Comparison of ENCODE assay signal across 10 mouse cellular contexts in genomic region chr9:54736284-54736701, GRCm38 (mm10). TPM values are rescaled to one million over a fixed set of nuclear protein-coding genes. Genes with fewer than 3 reads are reported as not detected.
DNase-seq lines count a peak whose midpoint lies in the region; ATAC-seq lines count a peak whose summit lies in the region.
"Had no signal": no experiment of that assay in that cellular context is flagged by ENCODE, and none has a peak within 500 bp of the region (broad histone marks: within the 10 kb centered on the region; RNA-seq: fewer than 3 reads in every experiment).

No protein-coding gene starts in this region.

- no peaks in the 10 kb centered on the region for H3K4me1 ChIP-seq in embryonic facial prominence, embryonic 11.5 days (ENCODE audit: control insufficient read depth, insufficient read depth, low read length)
- H3K4me1 ChIP-seq in stomach, embryonic 16.5 days (ENCODE audit: control insufficient read depth, insufficient read depth, low read length) = peaks cover 6% of the 10 kb centered on the region

- no peak overlapping the region for H3K4me3 ChIP-seq in embryonic facial prominence, embryonic 11.5 days (ENCODE audit: low read depth, low read length)
- no peak overlapping the region for H3K4me3 ChIP-seq in stomach, embryonic 16.5 days (replicated peaks; ENCODE audit: low read length)
- H3K4me3 ChIP-seq: embryonic facial prominence, embryonic 12.5 days; neural tube, embryonic 12.5 days had no signal

- WGBS in embryonic facial prominence, embryonic 11.5 days = 23% methylated on average over 9 of the region's 9 CpGs
- 17% methylated on average over 9 of the region's 9 CpGs for WGBS in stomach, embryonic 16.5 days

- no peaks in the 10 kb centered on the region for H3K36me3 ChIP-seq in embryonic facial prominence, embryonic 11.5 days (replicated peaks; ENCODE audit: control insufficient read depth, insufficient read depth, low read depth, low read length)
- no peaks in the 10 kb centered on the region for H3K36me3 ChIP-seq in stomach, embryonic 16.5 days (ENCODE audit: control insufficient read depth, insufficient read depth, low read length)
- H3K36me3 ChIP-seq: embryonic facial prominence, embryonic 12.5 days; neural tube, embryonic 12.5 days had no signal

- H3K4me2 ChIP-seq in embryonic facial prominence, embryonic 11.5 days (ENCODE audit: low read depth, low read length) = no peak overlapping the region
- peak overlapping the region; percentile 32 for H3K4me2 ChIP-seq in stomach, embryonic 16.5 days (ENCODE audit: low read depth, low read length)
- H3K4me2 ChIP-seq: embryonic facial prominence, embryonic 12.5 days; neural tube, embryonic 12.5 days had no signal

- H3K9ac ChIP-seq in embryonic facial prominence, embryonic 11.5 days (replicated peaks; ENCODE audit: low read length) = no peak overlapping the region
- H3K9ac ChIP-seq in stomach, embryonic 16.5 days (ENCODE audit: low read length) = no peak overlapping the region
- H3K9ac ChIP-seq: neural tube, embryonic 12.5 days had no signal

- ATAC-seq in embryonic facial prominence, embryonic 11.5 days (replicated peaks; ENCODE audit: insufficient number of reproducible peaks, low FRiP score, low TSS enrichment, low read depth) = 0 out of 2 replicates have a peak, but pooled peaks have one; percentile 2
- peak; percentile 39 for ATAC-seq in inflammation-experienced regulatory T-cells, adult 6 months
- no peak for ATAC-seq in stomach, embryonic 16.5 days (ENCODE audit: insufficient read depth, low FRiP score)

- H3K27ac ChIP-seq in embryonic facial prominence, embryonic 11.5 days (replicated peaks; ENCODE audit: low read depth, low read length) = no peak overlapping the region
- H3K27ac ChIP-seq in stomach, embryonic 16.5 days (ENCODE audit: low read length) = no peak overlapping the region
- H3K27ac ChIP-seq: embryonic facial prominence, embryonic 12.5 days; neural tube, embryonic 12.5 days had no signal

- peak; percentile 31 for DNase-seq in gastrocnemius, adult 18-20 months (ENCODE audit: low spot score)
- no peak for DNase-seq in gastrocnemius, postnatal 4 days (ENCODE audit: low spot score in 2 of 2)
- peak; percentile 89 for DNase-seq in A20 (ENCODE audit: low read depth, low spot score)
- DNase-seq in adrenal gland, postnatal 10 days = peak; percentile 54
- DNase-seq in embryonic facial prominence, embryonic 11.5 days (ENCODE audit: low spot score) = peak; percentile 92
- peak; percentile 57 for DNase-seq in lung, postnatal 10 days

- no peaks in the 10 kb centered on the region for H3K9me3 ChIP-seq in embryonic facial prominence, embryonic 11.5 days (replicated peaks; ENCODE audit: control insufficient read depth, low read length)
- H3K9me3 ChIP-seq in stomach, embryonic 16.5 days (replicated peaks; ENCODE audit: control insufficient read depth, low read length) = no peaks in the 10 kb centered on the region
- H3K9me3 ChIP-seq: embryonic facial prominence, embryonic 12.5 days; neural tube, embryonic 12.5 days had no signal

- H3K27me3 ChIP-seq in embryonic facial prominence, embryonic 11.5 days (ENCODE audit: control insufficient read depth, insufficient read depth, low read length) = no peaks in the 10 kb centered on the region
- H3K27me3 ChIP-seq in stomach, embryonic 16.5 days (ENCODE audit: control insufficient read depth, insufficient read depth, low read length) = no peaks in the 10 kb centered on the region
- H3K27me3 ChIP-seq: embryonic facial prominence, embryonic 12.5 days; neural tube, embryonic 12.5 days had no signal

RNA-seq across cellular contexts. Expression of gene Wdr61, which starts 2.0 kb away (rescaled TPM):
- total RNA-seq in gastrocnemius, adult 18-20 months (2021) = 10 to 100 TPM; 19.0 to 21.6 TPM
- 10 to 100 TPM; 44.2 to 45.1 TPM for total RNA-seq in gastrocnemius, postnatal 4 days (2021)
- total RNA-seq in adrenal gland, postnatal 10 days (2021) = 10 to 100 TPM; 74.9 to 78.8 TPM
- polyA plus RNA-seq in embryonic facial prominence, embryonic 11.5 days (2014; fragmentation: Nextera tagmentation; extraction: Ambion mirVana) = 196 and 206 TPM in 2 replicates
- 100 to 1,000 TPM; 119 to 128 (median 127) TPM for polyA plus RNA-seq in inflammation-experienced regulatory T-cells, adult 6 months (2017; shearing (Covaris generic))
- polyA plus RNA-seq in stomach, embryonic 16.5 days (2015; fragmentation: Nextera tagmentation; extraction: Ambion mirVana) = 148 and 151 TPM in 2 replicates

RNA-seq across cellular contexts. Expression of gene Crabp1, which starts 28.3 kb away (rescaled TPM):
- total RNA-seq in gastrocnemius, adult 18-20 months (2021) = under 1 TPM; 0.80 to 0.88 TPM
- 10 to 100 TPM; 17.0 to 18.4 TPM for total RNA-seq in gastrocnemius, postnatal 4 days (2021)
- total RNA-seq in adrenal gland, postnatal 10 days (2021) = 1 to 10 TPM; 3.9 to 5.9 TPM
- polyA plus RNA-seq in embryonic facial prominence, embryonic 11.5 days (2014; fragmentation: Nextera tagmentation; extraction: Ambion mirVana) = 962 and 1,036 TPM in 2 replicates
- polyA plus RNA-seq in inflammation-experienced regulatory T-cells, adult 6 months (2017; shearing (Covaris generic)) = not detected
- polyA plus RNA-seq in stomach, embryonic 16.5 days (2015; fragmentation: Nextera tagmentation; extraction: Ambion mirVana) = 34.3 and 43.5 TPM in 2 replicates

RNA-seq across cellular contexts. Expression of gene Dnaja4, which starts 37.6 kb away (rescaled TPM):
- total RNA-seq in gastrocnemius, adult 18-20 months (2021) = 100 to 1,000 TPM in 1 of 2 experiments, 10 to 100 TPM in 1; 60.1 to 115 TPM
- 10 to 100 TPM; 38.7 to 49.3 TPM for total RNA-seq in gastrocnemius, postnatal 4 days (2021)
- total RNA-seq in adrenal gland, postnatal 10 days (2021) = 10 to 100 TPM in 1 of 2 experiments, 1 to 10 TPM in 1; 10.0 to 16.7 TPM
- polyA plus RNA-seq in embryonic facial prominence, embryonic 11.5 days (2014; fragmentation: Nextera tagmentation; extraction: Ambion mirVana) = 4.2 and 4.7 TPM in 2 replicates
- 1 to 10 TPM; 3.7 to 8.5 (median 5.6) TPM for polyA plus RNA-seq in inflammation-experienced regulatory T-cells, adult 6 months (2017; shearing (Covaris generic))
- polyA plus RNA-seq in stomach, embryonic 16.5 days (2015; fragmentation: Nextera tagmentation; extraction: Ambion mirVana) = 6.2 and 6.5 TPM in 2 replicates

Comparison
In these comparisons a context has a peak if more than half of its experiments do, and no peak if none do; other contexts are left out.
1. DNase-seq: peak in gastrocnemius, adult 18-20 months (single experiment), A20 (single experiment), adrenal gland, postnatal 10 days (single experiment), embryonic facial prominence, embryonic 11.5 days (single experiment) and lung, postnatal 10 days (single experiment); none in gastrocnemius, postnatal 4 days (0 of 2).